Comparison of ENCODE assay signal across 9 mouse cellular contexts in the genomic region with DNA sequence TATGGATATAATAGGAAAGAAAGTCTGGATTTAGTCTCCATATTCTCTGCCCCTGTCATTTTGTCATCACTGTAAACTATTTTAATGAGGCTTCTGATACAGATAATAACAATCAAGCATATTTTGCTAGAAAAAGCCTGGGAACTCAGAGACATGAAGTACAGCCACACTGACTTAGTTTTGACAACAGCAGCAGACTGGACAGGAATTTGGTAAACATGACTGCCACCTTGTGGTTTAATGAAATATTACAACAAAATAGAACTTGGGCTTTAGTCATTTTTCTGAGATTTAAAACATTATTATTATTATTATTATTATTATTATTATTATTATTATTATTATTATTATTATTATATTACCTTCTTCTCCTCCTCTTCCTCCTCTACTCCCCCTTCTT.
DNase-seq lines count a peak whose midpoint lies in the region; ATAC-seq lines count a peak whose summit lies in the region.
"Had no signal": no experiment of that assay in that cellular context is flagged by ENCODE, and none has a peak within 500 bp of the region (broad histone marks: within the 10 kb centered on the region; RNA-seq: fewer than 3 reads in every experiment).

No protein-coding gene starts in this region.

- no peak overlapping the region for H3K4me3 ChIP-seq in neural tube, embryonic 11.5 days (ENCODE audit: low read depth, low read length)
- H3K4me3 ChIP-seq: megakaryocyte, embryonic 14.5 days had no signal

- H3K27ac ChIP-seq in neural tube, embryonic 11.5 days (ENCODE audit: low read depth, low read length): no peak overlapping the region

- ATAC-seq in frontal cortex, adult (ENCODE audit: low TSS enrichment): peak; percentile 59
- peak; percentile 40; the same call in 1 of the 2 replicates for ATAC-seq in neural tube, embryonic 11.5 days (ENCODE audit: insufficient read depth, low FRiP score, low TSS enrichment)

- H3K9ac ChIP-seq in neural tube, embryonic 11.5 days (ENCODE audit: low read length): no peak overlapping the region

- no peaks in the 10 kb centered on the region for H3K27me3 ChIP-seq in neural tube, embryonic 11.5 days (ENCODE audit: control insufficient read depth, insufficient read depth, low read length)
- H3K27me3 ChIP-seq: megakaryocyte, embryonic 14.5 days had no signal

- H3K4me1 ChIP-seq in neural tube, embryonic 11.5 days (ENCODE audit: control insufficient read depth, insufficient read depth, low read length): no peaks in the 10 kb centered on the region

- no peak overlapping the region for H3K4me2 ChIP-seq in neural tube, embryonic 11.5 days (ENCODE audit: low read depth)

- H3K36me3 ChIP-seq in neural tube, embryonic 11.5 days (ENCODE audit: control insufficient read depth, insufficient read depth, low read length): no peaks in the 10 kb centered on the region

- no peak for DNase-seq in frontal cortex, postnatal 10 days (ENCODE audit: low spot score in 2 of 2)
- DNase-seq in neural tube, embryonic 11.5 days (ENCODE audit: low spot score): no peak
- DNase-seq in neural tube, embryonic 10.5 days (ENCODE audit: extremely low spot score, low spot score): no peak
- DNase-seq in forelimb bud, embryonic 11.5 days (ENCODE audit: low read depth, low spot score): peak; percentile 13
- DNase-seq in telencephalon, adult 2 months (ENCODE audit: low read depth, low spot score): peak; percentile 42
- DNase-seq in kidney, adult 11 months: no peak
- DNase-seq in urinary bladder, postnatal 36 days (ENCODE audit: low spot score in 2 of 2): no peak

- no peaks in the 10 kb centered on the region for H3K9me3 ChIP-seq in neural tube, embryonic 11.5 days (ENCODE audit: control insufficient read depth, low read length)
- H3K9me3 ChIP-seq: megakaryocyte, embryonic 14.5 days had no signal

Comparison
In these comparisons a context has a peak if more than half of its experiments do, and no peak if none do; other contexts are left out.
1. DNase-seq: peak in forelimb bud, embryonic 11.5 days (single experiment) and telencephalon, adult 2 months (single experiment); none in frontal cortex, postnatal 10 days (0 of 2), neural tube, embryonic 11.5 days (single experiment), neural tube, embryonic 10.5 days (single experiment), kidney, adult 11 months (single experiment) and urinary bladder, postnatal 36 days (0 of 2).